Mouse (Mus musculus): ENCODE measurements around the gene Sp6. TPM values are rescaled to one million over a fixed set of nuclear protein-coding genes. Genes with fewer than 3 reads are reported as not detected.

Gene Sp6
- polyA plus RNA-seq, 1 experiment from 2014 or later = 1.6 TPM

DNA sequence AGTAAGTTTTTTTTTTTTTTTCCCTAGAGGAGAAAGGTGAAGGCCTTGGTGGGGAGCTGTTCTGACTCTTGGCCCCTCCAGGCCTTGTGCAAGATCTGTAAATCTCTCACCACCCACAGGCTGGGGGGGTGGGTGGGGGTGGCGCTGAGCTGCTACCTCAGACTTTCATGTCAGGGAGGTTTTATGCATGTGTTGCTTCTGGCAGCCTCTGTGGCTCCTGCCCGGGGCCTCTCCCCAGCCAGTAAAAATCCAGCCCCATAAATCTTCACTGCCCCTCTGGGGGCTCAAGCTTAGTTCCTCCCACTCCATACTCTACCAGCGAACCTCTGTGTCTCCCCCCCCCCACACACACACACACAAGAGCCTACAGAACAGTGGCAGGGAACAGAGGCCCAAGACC, 26.7 kb upstream of the Sp6 start:
- no peaks in the 10 kb centered on the region for H3K36me3 ChIP-seq
- H3K4me1 ChIP-seq (replicated peaks) = peaks cover 37% of the 10 kb centered on the region
- H3K4me3 ChIP-seq = no peak overlapping the region
- WGBS = 47% methylated on average over 3 of the region's 3 CpGs
- peaks cover 83% of the 10 kb centered on the region for H3K27me3 ChIP-seq (ENCODE audit: insufficient read depth, poor library complexity, severe bottlenecking)
- no peaks in the 10 kb centered on the region for H3K9me3 ChIP-seq
- no peak overlapping the region for H3K27ac ChIP-seq
- DNase-seq (ENCODE audit: low spot score) = no peak

GRCm38 (mm10) chr11:96987873-96988655, 25.1 kb upstream of the Sp6 start:
- peaks cover 43% of the 10 kb centered on the region for H3K4me1 ChIP-seq (replicated peaks)
- peak overlapping the region; percentile 43 for H3K4me3 ChIP-seq
- no peaks in the 10 kb centered on the region for H3K36me3 ChIP-seq
- 9% methylated on average over 31 of the region's 31 CpGs for WGBS
- H3K27ac ChIP-seq = peak overlapping the region; percentile 30; the same call in 1 of the 2 replicates
- no peaks in the 10 kb centered on the region for H3K9me3 ChIP-seq
- no peak for DNase-seq (ENCODE audit: low spot score)
- peaks cover 71% of the 10 kb centered on the region for H3K27me3 ChIP-seq (ENCODE audit: insufficient read depth, poor library complexity, severe bottlenecking)

DNA sequence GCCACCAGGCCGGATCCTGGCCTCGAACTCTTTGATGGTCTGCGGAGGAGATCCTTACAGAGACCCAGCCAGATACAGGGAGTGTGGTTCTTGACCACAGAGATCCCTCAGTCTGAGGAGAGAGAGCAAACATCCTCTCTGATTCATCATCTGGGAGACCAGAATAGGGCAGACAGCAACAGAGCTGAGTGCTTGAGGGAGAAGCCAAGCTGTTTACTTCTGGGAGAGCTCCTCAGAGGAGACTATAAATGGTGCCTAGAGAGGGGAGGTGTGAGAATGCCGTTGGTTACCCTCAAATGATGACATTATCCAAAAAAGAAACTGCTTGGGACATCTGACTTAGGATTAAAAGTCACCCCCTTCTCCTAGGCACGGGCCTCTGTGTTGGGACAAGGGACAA, 21.7 kb upstream of the Sp6 start:
- Histone ChIP-seq H3K27me3 (ENCODE audit: insufficient read depth, poor library complexity, severe bottlenecking) (peaks cover 67% of the 10 kb centered on the region), H3K4me3 (no peak overlapping the region), H3K27ac (no peak overlapping the region), H3K9me3 (no peaks in the 10 kb centered on the region), H3K36me3 (no peaks in the 10 kb centered on the region), H3K4me1 (replicated peaks) (peaks cover 64% of the 10 kb centered on the region)
- 79% methylated on average over 5 of the region's 5 CpGs for WGBS
- DNase-seq (ENCODE audit: low spot score) = no peak

GRCm38 (mm10) chr11:96992722-96993311, 20.4 kb upstream of the Sp6 start:
- Histone ChIP-seq H3K36me3 (no peaks in the 10 kb centered on the region), H3K4me1 (replicated peaks) (peaks cover 72% of the 10 kb centered on the region), H3K4me3 (no peak overlapping the region), H3K27me3 (ENCODE audit: insufficient read depth, poor library complexity, severe bottlenecking) (peaks cover 66% of the 10 kb centered on the region), H3K27ac (peak overlapping the region; percentile 66), H3K9me3 (no peaks in the 10 kb centered on the region)
- DNase-seq (ENCODE audit: low spot score) = no peak
- 43% methylated on average over 8 of the region's 8 CpGs for WGBS

DNA sequence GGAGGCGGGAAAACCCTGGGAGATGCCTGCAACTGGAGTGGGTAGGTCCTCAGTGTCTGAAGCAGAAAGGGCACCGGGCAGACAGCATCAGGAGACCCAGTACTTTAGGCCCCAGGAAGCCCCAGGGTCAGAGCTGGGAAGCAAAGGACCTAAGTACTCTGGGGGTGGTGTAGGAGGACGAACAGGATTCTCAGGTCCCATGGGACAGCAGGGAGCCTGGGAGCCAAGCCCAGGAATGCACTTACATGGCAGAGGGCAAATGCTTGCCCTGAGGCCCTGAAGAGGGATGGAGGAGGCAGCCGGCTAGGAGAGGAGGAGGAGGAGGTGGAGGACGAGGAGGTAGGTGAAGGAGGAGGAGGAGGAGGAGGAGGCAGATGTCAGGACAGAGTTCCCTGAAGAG, 18.2 kb upstream of the Sp6 start:
- Histone ChIP-seq H3K9me3 (no peaks in the 10 kb centered on the region), H3K27ac (peak overlapping the region; percentile 64), H3K27me3 (ENCODE audit: insufficient read depth, poor library complexity, severe bottlenecking) (peaks cover 66% of the 10 kb centered on the region), H3K36me3 (no peaks in the 10 kb centered on the region), H3K4me3 (0 out of 2 replicates have a peak overlapping the region, but pooled peaks have one; percentile 5), H3K4me1 (replicated peaks) (peaks cover 67% of the 10 kb centered on the region)
- WGBS = 16% methylated on average over 5 of the region's 5 CpGs
- no peak for DNase-seq (ENCODE audit: low spot score)

GRCm38 (mm10) chr11:96995836-96996772, 17.1 kb upstream of the Sp6 start:
- H3K9me3 ChIP-seq = no peaks in the 10 kb centered on the region
- DNase-seq (ENCODE audit: low spot score) = no peak
- H3K27me3 ChIP-seq (ENCODE audit: insufficient read depth, poor library complexity, severe bottlenecking) = peaks cover 75% of the 10 kb centered on the region
- no peaks in the 10 kb centered on the region for H3K36me3 ChIP-seq
- 72% methylated on average over 15 of the region's 15 CpGs for WGBS
- peaks cover 73% of the 10 kb centered on the region for H3K4me1 ChIP-seq (replicated peaks)
- peak overlapping the region; percentile 40; the same call in 1 of the 2 replicates for H3K27ac ChIP-seq
- no peak overlapping the region for H3K4me3 ChIP-seq

- Histone ChIP-seq H3K9me3 (no peaks in the 10 kb centered on the region), H3K27me3 (ENCODE audit: insufficient read depth, poor library complexity, severe bottlenecking) (peaks cover 83% of the 10 kb centered on the region), H3K36me3 (no peaks in the 10 kb centered on the region), H3K4me3 (peak overlapping the region; percentile 51), H3K27ac (peak overlapping the region; percentile 87), H3K4me1 (replicated peaks) (peaks cover 75% of the 10 kb centered on the region)
- no peak for DNase-seq (ENCODE audit: low spot score)
- 10% methylated on average over 17 of the region's 17 CpGs for WGBS
Observed at GRCm38 (mm10) chr11:96996773-96997379, 16.3 kb upstream of the Sp6 start.

GRCm38 (mm10) chr11:96997380-96997956, 15.7 kb upstream of the Sp6 start:
- Histone ChIP-seq H3K9me3 (no peaks in the 10 kb centered on the region), H3K27ac (peak overlapping the region; percentile 87), H3K4me1 (replicated peaks) (peaks cover 74% of the 10 kb centered on the region), H3K36me3 (no peaks in the 10 kb centered on the region), H3K4me3 (peak overlapping the region; percentile 51), H3K27me3 (ENCODE audit: insufficient read depth, poor library complexity, severe bottlenecking) (peaks cover 88% of the 10 kb centered on the region)
- DNase-seq (ENCODE audit: low spot score) = peak; percentile 66
- 3% methylated on average over 30 of the region's 30 CpGs for WGBS

- no peaks in the 10 kb centered on the region for H3K9me3 ChIP-seq
- no peaks in the 10 kb centered on the region for H3K36me3 ChIP-seq
- no peak overlapping the region for H3K4me3 ChIP-seq
- WGBS = 33% methylated on average over 5 of the region's 5 CpGs
- H3K27me3 ChIP-seq (ENCODE audit: insufficient read depth, poor library complexity, severe bottlenecking) = peaks cover 78% of the 10 kb centered on the region
- peaks cover 42% of the 10 kb centered on the region for H3K4me1 ChIP-seq (replicated peaks)
- DNase-seq (ENCODE audit: low spot score) = no peak
- H3K27ac ChIP-seq = peak overlapping the region; percentile 60; the same call in 1 of the 2 replicates
Observed at GRCm38 (mm10) chr11:97003170-97003569, 10.0 kb upstream of the Sp6 start.

GRCm38 (mm10) chr11:97007093-97007794, 6.0 kb upstream of the Sp6 start:
- Histone ChIP-seq H3K27ac (no peak overlapping the region), H3K27me3 (ENCODE audit: insufficient read depth, poor library complexity, severe bottlenecking) (peaks cover 78% of the 10 kb centered on the region), H3K9me3 (no peaks in the 10 kb centered on the region), H3K4me1 (replicated peaks) (peaks cover 34% of the 10 kb centered on the region), H3K36me3 (no peaks in the 10 kb centered on the region), H3K4me3 (no peak overlapping the region)
- 80% methylated on average over 9 of the region's 9 CpGs for WGBS
- DNase-seq (ENCODE audit: low spot score) = no peak

DNA sequence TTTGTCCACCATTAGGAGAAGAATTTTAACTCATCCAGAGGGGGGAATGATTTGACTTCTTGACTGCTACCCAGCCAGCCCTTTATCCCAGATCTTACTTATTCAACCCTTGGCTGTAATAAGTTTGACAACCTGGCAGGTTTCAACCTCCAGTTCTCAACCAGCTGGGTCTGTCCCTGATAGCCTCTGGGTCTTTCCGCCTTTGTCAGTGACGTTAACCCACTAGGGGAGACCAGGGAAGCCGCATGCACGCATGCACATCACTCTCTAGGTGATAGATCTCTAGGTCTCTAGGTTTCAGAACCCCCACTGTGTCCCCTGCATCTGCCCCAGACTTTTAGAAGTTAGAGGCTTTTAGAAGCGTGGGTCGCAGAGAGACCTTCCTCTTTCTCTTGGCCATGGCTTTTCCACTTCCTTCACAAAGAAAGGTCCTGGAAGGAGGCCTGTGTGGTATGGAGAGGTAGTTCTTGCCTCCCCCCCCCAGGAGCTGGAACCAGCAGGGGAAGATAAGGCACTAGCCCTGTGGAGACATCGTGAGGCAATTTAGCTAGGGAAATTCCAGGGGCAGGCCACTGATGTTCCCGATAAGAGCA, 3.9 kb upstream of the Sp6 start:
- Histone ChIP-seq H3K9me3 (no peaks in the 10 kb centered on the region), H3K36me3 (no peaks in the 10 kb centered on the region), H3K4me3 (no peak overlapping the region), H3K27me3 (ENCODE audit: insufficient read depth, poor library complexity, severe bottlenecking) (peaks cover 79% of the 10 kb centered on the region), H3K4me1 (replicated peaks) (0 out of 2 replicates have a peak, but pooled peaks cover 28% of the 10 kb centered on the region), H3K27ac (no peak overlapping the region; the same call in 1 of the 2 replicates)
- WGBS = 59% methylated on average over 8 of the region's 8 CpGs
- no peak for DNase-seq (ENCODE audit: low spot score)
